Mouse (Mus musculus) liver, embryonic 14.5 days (tissue): Measurements from ENCODE around the gene Cggbp1. TPM values are rescaled to one million over a fixed set of nuclear protein-coding genes. Genes with fewer than 3 reads are reported as not detected.

ENCODE experiments used
- ATAC-seq: fragments of 200-750 bp; cut with Nextera tagmentation; 2 replicates; pipeline ENCODE4 v1.8.0; 2017; ENCODE audit warnings: moderate number of reproducible peaks, mild to moderate bottlenecking, moderate library complexity; ENCODE audit not compliant: insufficient read depth
- DNase-seq, 3 experiments: peaks; one replicate each; pipeline ENCODE4 v3.0.0-alpha.2; 2012 to 2013; ENCODE audit warnings: low read depth in 3 of 3, low spot score in 3 of 3
- H3K27ac ChIP-seq: fragments of 300-500 bp; sonication (generic); 2 replicates; pipeline ENCODE4 v1.5.1; 2014; ENCODE audit warnings: moderate library complexity, mild to moderate bottlenecking, control low read depth, inconsistent platforms
- H3K27me3 ChIP-seq: fragments of 300-500 bp; sonication (generic); 2 replicates; pipeline ENCODE4 v1.6.1; 2014; ENCODE audit warnings: mild to moderate bottlenecking, low read length, moderate library complexity; ENCODE audit not compliant: control insufficient read depth, insufficient read depth
- H3K36me3 ChIP-seq: fragments of 300-500 bp; sonication (generic); replicated peaks from 2 replicates; pipeline ENCODE4 v1.6.1; 2014; ENCODE audit warnings: low read depth; ENCODE audit not compliant: control insufficient read depth, insufficient read depth
- H3K4me1 ChIP-seq, 2 experiments: fragments of 200-500 bp in 1 of 2; fragments of 300-500 bp in 1 of 2; sonication (generic) in 1 of 2; replicated peaks; 2 replicates each; pipeline ENCODE4 v1.6.1; 2012 to 2014; ENCODE audit warnings: antibody characterized with exemption in 1 of 2, inconsistent platforms in 1 of 2, low read length in 1 of 2; ENCODE audit not compliant: control insufficient read depth in 2 of 2, insufficient read depth in 2 of 2
- H3K4me2 ChIP-seq: fragments of 300-500 bp; sonication (generic); 2 replicates; pipeline ENCODE4 v1.6.1; 2014; ENCODE audit warnings: low read depth, mild to moderate bottlenecking, control low read depth, moderate library complexity
- H3K4me3 ChIP-seq, 2 experiments: fragments of 200-500 bp in 1 of 2; fragments of 300-500 bp in 1 of 2; sonication (generic) in 1 of 2; 2 replicates each; pipeline ENCODE4 v1.5.1; 2012 to 2014; ENCODE audit warnings: low read depth in 2 of 2, low read length in 2 of 2, mild to moderate bottlenecking in 2 of 2, control low read depth in 1 of 2, inconsistent platforms in 1 of 2, moderate library complexity in 1 of 2; ENCODE audit not compliant: insufficient read depth in 1 of 2
- H3K9ac ChIP-seq: fragments of 300-500 bp; sonication (generic); replicated peaks from 2 replicates; pipeline ENCODE4 v1.6.1; 2014; ENCODE audit warnings: mild to moderate bottlenecking, control low read depth, moderate library complexity
- H3K9me3 ChIP-seq: fragments of 300-500 bp; sonication (generic); 2 replicates; pipeline ENCODE4 v1.6.1; 2016; ENCODE audit warnings: low read length, mixed read lengths; ENCODE audit not compliant: control insufficient read depth
- CTCF ChIP-seq: IDR thresholded peaks from 2 replicates; pipeline ENCODE4 v1.5.1; 2016; ENCODE audit warnings: antibody characterized with exemption, low read depth, control low read depth
- EP300 ChIP-seq: IDR thresholded peaks from 2 replicates; pipeline ENCODE4 v1.6.1; 2016; ENCODE audit warnings: antibody characterized with exemption, low read depth
- WGBS: fragments of 180-500 bp; shearing (Covaris S2); extraction: QIAGEN DNeasy Blood & Tissue Kit; methylation state at CpG from one replicate; pipeline ENCODE4 v1.1.7; 2014; ENCODE audit not compliant: insufficient replicate concordance; 5-methylcytosine and 5-hydroxymethylcytosine counted together
- polyA plus RNA-seq, 2 experiments: library from polyadenylated mRNA; depleted of rRNA in 1 of 2; stranded (reverse) in 1 of 2; unstranded in 1 of 2; fragments of >200 nt; fragmentation: Nextera tagmentation in 1 of 2; extraction: Ambion mirVana in 1 of 2; gene quantifications; 2 replicates each; pipeline versions ENCODE4 v1.2.1 to v1.2.3; 2012 to 2014

Cggbp1 gene
- polyA plus RNA-seq, 2 experiments = 11.2 to 26.0 TPM

DNA sequence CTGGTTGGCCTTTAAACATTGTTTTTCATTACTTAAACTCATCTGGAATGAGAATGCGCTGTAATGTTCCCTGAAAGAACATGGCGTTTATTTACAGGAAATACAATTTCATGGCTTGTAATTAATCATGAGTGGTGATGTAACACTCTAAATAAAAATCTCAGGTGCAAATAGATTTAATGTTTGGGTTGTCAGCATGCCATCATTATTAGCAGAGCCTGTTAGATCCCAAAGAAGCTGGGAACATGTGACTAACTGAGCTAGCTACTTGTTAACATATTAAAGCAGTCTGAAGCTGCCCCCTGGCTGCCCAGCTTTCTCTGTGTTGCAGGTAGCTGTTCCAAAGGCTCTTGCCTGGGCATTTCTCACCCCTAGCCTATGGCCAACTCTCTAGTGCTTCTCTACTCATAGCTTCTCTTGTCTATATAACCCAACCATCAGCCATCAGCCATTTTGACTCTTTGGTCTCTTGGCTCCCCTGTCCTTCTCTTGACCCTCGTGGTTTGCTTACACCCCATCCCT lies 26.9 kb downstream of the Cggbp1 start:
- 60% methylated on average over 3 of the region's 3 CpGs for WGBS
- Histone ChIP-seq H3K4me3 (no peak overlapping the region), H3K27ac (no peak overlapping the region), H3K9ac (no peak overlapping the region), H3K4me1 (no peaks in the 10 kb centered on the region; a peak in 1 of 4 replicates), H3K9me3 (no peaks in the 10 kb centered on the region), H3K27me3 (no peaks in the 10 kb centered on the region), H3K36me3 (no peaks in the 10 kb centered on the region), H3K4me2 (no peak overlapping the region)
- ATAC-seq (no peak), DNase-seq (no peak)
- TF ChIP-seq EP300 = no peak
- peak; percentile 21; the same call in 1 of the 2 replicates for TF ChIP-seq CTCF

GRCm38 (mm10) chr16:64879735-64880134 lies 27.9 kb downstream of the Cggbp1 start:
- ATAC-seq (no peak), DNase-seq (no peak)
- 44% methylated on average over 5 of the region's 5 CpGs for WGBS
- no peak for TF ChIP-seq EP300
- TF ChIP-seq CTCF = no peak
- Histone ChIP-seq H3K27me3 (no peaks in the 10 kb centered on the region), H3K9ac (no peak overlapping the region), H3K27ac (no peak overlapping the region), H3K36me3 (no peaks in the 10 kb centered on the region), H3K4me3 (no peak overlapping the region), H3K4me1 (peaks cover 0 to 5% of the 10 kb centered on the region in 2 experiments; a peak in 1 of 4 replicates), H3K9me3 (no peaks in the 10 kb centered on the region), H3K4me2 (no peak overlapping the region)

DNA sequence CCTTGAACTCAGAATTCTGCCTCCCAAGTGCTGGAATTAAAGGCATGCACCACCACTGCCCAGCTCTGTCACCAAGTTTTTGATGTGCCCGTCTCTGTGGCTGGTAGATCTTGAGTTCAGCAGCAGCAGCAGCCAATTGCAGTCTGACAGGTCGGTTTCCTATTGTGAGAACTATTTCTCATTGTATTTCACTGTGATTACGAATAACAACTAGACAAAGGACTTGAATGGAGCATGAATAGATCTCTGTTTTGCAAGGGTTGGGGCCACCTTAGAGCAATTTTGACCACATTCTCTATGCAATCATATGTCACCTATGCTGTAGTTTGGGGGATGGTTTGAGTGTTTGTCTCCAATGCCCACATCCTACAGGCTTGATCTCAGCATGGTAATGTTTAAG lies 29.2 kb downstream of the Cggbp1 start:
- no peak for DNase-seq
- Histone ChIP-seq H3K27ac (no peak overlapping the region), H3K4me2 (no peak overlapping the region), H3K9ac (no peak overlapping the region), H3K9me3 (no peaks in the 10 kb centered on the region), H3K4me3 (no peak overlapping the region), H3K27me3 (no peaks in the 10 kb centered on the region), H3K36me3 (no peaks in the 10 kb centered on the region), H3K4me1 (peaks cover 0 to 5% of the 10 kb centered on the region in 2 experiments; a peak in 1 of 4 replicates)
- 61% methylated on average over 3 of the region's 3 CpGs for WGBS
- no peak for ATAC-seq
- TF ChIP-seq CTCF (no peak), EP300 (no peak)

DNA sequence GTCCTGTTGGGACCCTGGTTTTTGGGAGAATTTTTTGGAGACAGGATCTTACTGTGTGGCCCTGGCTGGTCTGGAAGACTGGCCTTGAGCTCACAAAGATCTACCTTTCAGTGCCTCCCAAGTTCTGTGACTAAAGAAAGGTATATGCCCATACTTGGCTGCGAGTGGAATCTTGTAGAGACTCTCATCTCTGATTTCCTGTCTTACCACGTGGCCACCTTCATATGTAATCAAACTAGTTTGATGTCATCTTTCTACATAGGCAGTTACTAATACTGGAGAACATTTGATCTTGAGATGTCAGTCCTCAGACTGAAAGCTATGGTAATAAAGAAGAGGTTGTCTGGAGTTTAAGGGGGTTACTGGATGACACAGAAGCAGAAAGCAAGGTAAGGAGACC lies 29.6 kb downstream of the Cggbp1 start:
- DNase-seq (no peak), ATAC-seq (no peak)
- TF ChIP-seq CTCF (no peak), EP300 (no peak)
- WGBS = 46% methylated on average over 2 of the region's 2 CpGs
- peaks cover 0 to 5% of the 10 kb centered on the region in 2 experiments; a peak in 1 of 4 replicates for H3K4me1 ChIP-seq
- no peak overlapping the region for H3K9ac ChIP-seq
- no peak overlapping the region for H3K4me2 ChIP-seq
- no peaks in the 10 kb centered on the region for H3K36me3 ChIP-seq
- H3K9me3 ChIP-seq = no peaks in the 10 kb centered on the region
- no peak overlapping the region for H3K27ac ChIP-seq
- H3K4me3 ChIP-seq = no peak overlapping the region
- no peaks in the 10 kb centered on the region for H3K27me3 ChIP-seq

DNA sequence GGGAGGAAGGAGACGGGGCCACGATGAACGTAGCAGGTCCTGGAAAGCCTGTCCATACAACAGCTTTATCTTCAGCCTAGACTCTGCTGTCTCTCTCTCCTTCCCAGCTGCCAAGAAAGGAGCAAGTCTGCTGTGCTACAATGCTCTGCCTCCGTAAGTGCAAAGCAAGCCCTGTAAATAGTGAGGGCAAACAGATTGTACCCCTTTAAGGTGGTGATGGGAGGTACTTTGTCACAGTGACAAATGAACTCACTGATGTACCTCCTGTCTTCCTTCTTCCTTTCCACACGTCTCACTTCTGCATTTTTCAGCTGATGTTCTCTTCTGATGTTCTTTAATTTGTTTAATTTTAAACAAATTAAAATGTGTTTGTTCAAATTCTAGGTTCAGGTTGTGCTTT lies 32.1 kb downstream of the Cggbp1 start:
- DNase-seq = no peak
- TF ChIP-seq CTCF (no peak), EP300 (no peak)
- no peak for ATAC-seq
- Histone ChIP-seq H3K9ac (no peak overlapping the region), H3K27me3 (no peaks in the 10 kb centered on the region), H3K4me2 (no peak overlapping the region), H3K27ac (no peak overlapping the region), H3K4me3 (no peak overlapping the region), H3K36me3 (no peaks in the 10 kb centered on the region), H3K9me3 (no peaks in the 10 kb centered on the region), H3K4me1 (peaks cover 0 to 5% of the 10 kb centered on the region in 2 experiments; a peak in 1 of 4 replicates)
- 36% methylated on average over 5 of the region's 5 CpGs for WGBS
